Mouse (Mus musculus) CD8-positive naive resting alpha-beta T cell, adult 2 months (primary cell): ENCODE measurements around the gene Crhbp.

Experiments used
- DNase-seq, 2 experiments: peaks; one replicate each; pipeline ENCODE4 v3.0.0; 2022; ENCODE audit warnings: low read depth in 2 of 2, low spot score in 2 of 2

Gene Crhbp

DNA sequence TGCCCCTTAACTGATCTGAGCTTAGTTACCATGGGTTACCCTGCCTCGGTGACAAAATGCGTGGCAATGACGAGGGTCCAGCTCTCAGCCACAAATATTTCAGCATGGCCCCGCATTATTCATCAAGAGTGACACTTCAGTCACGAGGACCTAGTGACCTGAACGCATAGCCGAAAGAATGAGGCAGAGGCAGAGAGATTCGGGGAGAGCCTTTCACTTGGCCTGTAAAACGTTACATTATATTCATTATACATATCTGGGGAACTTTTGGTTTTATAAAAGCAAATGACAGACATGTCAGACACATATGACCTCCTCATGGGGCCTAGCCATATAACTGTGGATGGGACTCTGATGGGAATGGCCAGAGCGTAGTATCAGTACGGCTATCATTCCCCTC is at the start of gene Crhbp:
Crhbp (minus strand) TSS at position 101 of the 400 bp plus-strand sequence.
- no peak for DNase-seq

DNA sequence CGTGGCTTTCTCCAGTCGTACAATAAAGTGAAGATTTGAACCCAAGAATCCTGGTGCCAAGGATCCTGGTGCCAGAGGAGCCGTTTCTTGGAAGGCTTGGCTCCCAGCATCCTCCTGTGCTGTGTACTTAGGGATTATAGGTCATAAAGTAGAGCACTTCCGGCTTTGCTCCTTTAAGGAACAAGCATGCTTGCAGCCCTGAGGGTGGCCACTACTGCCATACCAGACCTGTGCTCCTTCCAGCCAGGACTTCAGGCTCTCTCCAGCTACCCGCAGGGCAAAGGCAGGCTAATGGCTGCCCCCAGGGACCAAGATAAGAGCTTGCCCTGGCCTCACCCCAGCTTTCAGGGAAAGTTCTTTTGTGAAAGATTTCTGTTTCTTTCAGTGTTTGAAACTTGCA is 48.6 kb upstream of the Crhbp start:
- no peak for DNase-seq

DNA sequence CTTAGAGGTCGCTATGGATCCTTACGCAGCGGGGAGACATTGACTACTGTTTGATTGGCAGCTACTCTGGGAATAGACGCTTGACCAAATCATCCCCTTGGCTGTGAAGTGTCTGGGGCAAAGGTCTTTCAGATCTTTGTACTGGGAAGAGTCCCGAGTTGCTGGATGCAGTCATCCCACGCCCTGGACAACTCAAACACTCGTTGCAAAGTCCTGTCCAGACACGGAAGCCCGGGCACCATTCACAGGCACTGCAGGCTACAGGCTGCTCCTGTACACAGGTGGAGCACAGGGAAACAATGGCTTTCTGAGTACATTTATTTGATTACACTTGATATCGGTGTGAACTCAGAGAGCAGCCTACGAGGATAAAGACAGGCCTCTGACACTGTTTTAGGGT is 46.6 kb upstream of the Crhbp start:
- DNase-seq = no peak

DNA sequence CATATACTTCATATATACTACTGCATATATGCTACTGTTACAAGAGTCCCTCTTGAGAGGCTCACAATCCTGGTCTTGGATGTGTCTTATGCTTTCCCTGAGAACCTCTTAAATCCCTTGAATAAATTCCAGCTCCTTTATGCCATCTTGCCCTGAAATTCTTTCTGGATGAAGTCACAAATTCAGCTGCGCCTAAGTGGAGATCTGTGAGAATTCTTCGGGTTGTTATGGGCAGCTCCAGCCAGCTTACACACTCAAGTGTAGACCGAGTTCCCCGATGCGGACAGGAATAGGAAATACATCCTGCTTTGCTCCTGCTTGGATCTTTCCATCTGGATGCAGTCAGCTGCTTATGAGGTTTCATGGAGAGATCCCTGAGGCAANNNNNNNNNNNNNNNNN is 39.9 kb upstream of the Crhbp start:
- DNase-seq = no peak

DNA sequence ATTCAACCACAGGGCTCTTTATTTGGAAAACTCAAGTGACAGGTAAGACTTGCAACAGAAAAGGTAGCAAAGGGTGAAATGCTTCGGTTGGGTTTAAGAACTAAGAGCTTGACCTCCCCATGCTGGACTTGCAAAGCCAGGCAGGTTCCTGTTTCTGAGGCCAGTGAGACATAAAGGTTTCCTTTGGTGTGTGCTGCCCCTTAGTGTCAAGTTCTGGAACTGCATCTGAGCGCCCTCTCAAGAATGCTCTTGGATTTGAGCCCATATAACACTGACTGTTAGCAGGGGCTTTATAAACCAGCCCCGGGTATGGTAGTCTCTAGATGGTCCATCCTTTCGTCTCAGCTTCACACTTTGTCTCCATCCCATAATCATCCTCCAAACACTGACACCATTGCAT is 36.7 kb upstream of the Crhbp start:
- peak; percentile 58 to 72 for DNase-seq

DNA sequence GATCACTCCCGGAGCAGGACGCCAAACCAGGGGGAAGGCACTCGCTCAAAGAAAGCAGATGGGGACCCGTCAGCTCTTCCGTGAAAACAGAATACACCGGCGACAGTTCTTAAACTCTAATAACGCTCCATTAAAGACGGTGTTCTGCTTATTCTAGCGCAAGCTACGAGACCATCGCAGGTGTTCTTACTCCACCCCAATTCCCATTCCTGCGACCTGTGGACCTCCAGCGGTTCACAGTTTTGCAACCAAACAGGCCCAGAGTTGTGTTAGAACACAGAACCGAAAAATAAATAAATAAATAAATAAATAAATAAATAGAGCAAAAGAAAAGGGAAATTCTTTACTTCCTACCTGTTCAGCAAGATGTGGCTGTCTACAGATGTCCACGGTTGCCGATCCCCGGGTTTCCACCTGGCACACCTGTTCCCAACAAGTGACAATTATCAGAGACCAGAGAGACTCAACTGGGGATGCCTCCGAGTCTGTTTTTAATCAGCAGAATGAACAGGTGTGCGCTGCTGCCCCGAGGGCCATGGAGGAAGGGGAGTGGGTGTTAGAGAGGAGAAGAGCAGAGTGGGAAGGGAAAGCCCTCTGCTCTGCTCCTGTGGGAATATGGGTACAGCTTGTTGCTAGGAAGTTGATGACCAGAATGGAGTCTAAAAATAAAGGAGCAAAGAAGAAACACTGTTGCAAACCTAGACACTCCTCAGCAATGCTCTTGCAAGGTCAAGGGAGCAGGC is 34.1 kb upstream of the Crhbp start, which contains the start of gene S100z:
S100z (minus strand) TSS at position 51 of the 743 bp plus-strand sequence.
- no peak for DNase-seq

DNA sequence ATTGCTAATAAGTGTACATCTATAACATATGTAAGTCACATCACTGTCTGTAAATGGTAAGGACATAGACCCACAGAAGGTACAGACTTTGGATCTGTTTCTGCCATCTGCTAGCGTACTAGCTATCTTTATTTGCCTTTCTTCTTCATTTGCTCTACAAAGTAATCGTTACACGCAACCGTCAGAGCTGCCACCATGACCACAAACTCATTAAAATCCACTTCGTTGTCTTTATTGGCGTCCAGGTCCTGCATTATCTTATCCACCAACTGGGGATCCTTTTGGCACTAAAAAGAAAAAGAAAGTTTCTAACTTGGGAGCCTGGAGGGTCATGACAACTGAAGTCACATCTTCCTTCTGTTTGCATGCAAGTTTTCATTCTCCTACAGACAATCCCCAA is 32.4 kb upstream of the Crhbp start:
- no peak for DNase-seq

DNA sequence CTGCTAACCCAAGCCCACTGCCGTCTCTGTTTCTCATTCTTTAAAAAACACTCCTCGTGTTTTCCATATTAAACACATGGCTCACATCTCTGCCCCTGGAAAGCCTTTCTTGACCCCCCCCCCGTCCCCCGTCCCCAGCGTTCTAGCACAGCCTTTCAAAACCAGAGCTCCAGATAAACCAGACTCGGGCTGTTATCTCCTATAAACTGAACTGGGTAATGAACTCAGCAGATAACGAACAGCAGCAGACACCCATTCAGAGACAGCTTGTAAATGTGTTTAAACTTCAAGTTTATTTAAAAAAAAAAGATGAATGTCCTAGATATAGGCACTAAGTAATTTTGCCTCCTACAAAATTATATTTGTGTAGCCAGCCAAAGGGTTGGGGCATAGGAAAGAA is 30.4 kb upstream of the Crhbp start:
- DNase-seq = no peak

DNA sequence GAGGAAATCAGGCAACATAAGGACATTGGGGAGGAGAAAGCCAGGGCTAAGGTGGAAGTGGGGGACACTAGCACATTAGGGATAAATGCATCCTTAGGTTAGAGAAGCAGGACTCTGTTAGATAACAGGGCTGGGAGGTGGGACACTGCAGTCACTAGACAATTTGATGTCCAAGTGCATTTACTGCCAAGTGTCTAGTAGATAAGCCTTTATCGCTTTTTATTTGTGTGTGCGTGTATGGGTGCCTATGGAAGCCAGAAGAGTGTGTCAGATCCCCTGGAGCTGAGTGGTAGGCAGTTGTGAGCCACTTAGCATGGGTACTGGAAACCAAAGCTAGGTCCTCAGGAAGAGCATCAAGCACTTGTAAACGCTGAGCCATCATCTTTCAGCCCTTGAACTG is 29.6 kb upstream of the Crhbp start:
- DNase-seq = no peak

DNA sequence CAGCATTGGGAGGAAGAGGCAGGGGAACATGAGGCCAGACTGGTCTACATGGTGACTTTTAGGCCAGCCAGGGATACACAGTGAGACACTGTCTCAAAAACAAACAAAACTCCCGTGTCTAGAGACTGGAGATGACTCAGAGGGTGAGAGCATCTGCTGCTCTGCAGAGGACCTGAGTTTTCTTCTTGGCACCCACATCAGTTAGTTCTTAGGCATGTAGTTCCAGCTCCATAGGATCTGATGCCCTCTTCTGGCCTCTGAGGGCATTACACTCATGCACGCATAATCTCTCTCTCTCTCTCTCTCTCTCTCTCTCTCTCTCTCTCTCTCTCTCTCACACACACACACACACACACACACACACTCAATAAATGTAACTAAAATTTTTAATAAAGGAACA is 26.2 kb upstream of the Crhbp start:
- DNase-seq = peak in 1 of 2 experiments; percentile 28

DNA sequence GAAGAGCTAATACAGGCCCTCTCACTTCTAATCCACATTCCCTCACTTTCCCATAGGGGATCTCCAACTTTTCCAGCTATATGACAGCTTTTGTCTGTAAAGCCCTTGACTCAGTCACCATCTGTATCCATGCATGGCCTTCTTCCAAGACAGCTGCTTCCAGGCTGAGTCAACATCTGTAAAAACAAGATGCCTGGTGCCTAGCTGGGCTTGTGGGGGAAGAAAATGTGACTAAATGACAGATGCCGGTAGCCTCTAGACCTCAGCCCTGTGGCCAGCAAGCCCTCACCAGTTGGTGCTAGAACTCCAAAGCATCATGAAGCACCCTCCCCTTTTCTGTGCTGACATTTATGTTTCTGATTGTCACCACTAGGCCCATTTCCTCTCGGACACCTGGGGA is 6.8 kb upstream of the Crhbp start:
- no peak for DNase-seq

DNA sequence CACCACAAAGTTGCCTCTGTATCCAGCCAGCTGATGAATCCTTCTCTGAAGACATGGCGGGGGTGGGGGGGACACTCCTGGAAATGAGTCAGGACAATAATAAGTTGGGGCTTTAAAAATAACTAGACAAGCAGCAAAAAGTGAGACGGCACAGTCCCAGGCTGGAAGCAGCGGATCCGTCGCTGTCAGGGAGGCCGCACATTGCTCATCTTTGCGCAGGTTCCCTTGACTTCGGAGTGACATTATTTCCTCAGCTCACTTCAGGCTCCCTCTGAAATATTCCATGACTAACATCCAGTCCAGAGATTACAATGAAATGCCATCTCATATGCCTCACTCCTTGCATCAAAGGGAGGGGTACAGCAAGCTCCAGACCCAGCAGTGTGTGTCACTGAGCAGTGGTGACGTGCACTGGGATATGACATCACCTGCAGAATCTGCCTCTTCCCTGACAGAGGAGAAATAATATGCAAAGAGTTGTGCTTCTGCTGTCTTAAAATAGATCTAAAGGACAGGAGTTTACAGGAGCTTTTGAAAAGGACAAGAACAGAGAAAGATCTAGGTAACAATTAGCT is 6.0 kb upstream of the Crhbp start:
- no peak for DNase-seq

DNA sequence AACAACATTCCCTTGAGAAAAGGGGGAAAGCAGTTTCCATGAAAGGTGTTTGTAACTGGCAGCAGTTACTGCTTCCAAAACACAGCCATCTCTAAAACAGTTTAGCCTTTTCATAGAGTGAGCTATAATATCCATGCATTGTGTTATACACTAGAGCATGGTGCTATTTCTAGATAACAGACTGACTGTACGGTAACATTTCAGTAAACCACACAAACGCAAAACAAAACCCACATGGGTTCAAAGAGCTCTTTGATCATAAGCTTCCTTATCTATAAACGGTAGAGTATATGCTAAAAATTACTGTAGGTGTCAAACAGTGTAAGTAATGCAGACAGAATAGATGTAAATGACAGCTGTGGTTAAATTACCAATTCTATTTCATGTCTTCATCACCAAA is 5.0 kb upstream of the Crhbp start:
- DNase-seq = no peak

DNA sequence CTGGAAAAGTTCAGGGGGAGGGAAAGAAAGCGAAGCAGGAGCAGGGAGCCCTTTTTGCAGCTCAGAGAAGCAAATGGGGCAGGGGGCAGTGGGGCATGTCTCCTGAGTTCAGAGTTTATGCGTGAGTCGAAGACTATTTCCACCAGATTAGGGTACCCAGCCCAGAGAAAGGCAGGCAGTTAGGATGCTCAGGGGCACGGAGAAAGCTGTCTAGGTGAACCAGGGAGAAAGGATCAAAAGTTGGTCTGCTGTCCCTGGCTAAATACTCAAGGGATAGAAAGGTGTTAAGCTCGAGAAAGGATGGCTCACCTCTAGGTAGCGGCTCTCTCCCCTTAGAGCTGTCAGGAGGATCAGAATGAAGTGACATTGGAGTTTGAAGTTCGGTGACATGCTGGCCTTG is 433 bp downstream of the Crhbp start:
- no peak for DNase-seq

DNA sequence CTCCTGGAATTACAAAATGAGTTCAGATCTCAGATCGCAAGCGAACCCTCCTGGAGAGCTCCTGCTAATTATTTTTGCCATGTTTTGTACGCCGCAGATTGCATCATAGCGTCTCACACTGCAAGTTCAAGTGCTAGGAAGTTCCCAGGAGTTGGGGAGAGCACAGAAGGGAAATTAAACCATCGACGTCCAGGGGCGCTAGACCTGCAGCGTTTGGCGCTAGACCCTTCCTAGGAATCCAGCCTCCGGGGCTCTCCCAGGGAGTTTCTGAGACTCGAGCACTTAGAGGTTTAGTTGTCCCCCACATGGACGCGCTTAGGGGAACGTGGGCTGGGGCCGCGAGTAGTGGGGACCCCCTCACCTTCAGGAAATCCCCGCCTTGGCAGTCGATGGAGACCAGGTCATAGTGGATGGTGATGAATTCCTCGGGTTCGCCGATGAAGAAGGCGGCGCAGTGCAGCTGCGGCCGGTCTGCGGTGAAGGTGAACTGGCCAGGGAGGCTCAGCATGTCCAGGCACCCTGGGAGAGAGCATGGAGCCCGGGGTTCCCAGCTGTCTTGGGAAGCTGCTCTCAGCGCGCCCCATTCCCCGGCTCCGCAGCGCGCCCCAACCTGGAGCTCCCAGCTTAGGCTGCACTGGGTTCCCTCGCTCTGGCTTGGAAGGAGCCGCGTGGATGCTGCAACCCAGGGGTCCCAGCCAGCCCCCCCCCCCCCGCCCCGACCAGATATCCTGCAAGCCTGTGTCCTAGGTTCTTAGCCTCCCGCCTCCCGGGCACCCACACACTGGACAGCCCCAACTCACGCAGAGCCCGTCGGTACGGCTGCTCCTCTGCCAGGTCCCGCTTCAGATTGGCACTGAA is 1.1 kb downstream of the Crhbp start:
- DNase-seq = no peak

DNA sequence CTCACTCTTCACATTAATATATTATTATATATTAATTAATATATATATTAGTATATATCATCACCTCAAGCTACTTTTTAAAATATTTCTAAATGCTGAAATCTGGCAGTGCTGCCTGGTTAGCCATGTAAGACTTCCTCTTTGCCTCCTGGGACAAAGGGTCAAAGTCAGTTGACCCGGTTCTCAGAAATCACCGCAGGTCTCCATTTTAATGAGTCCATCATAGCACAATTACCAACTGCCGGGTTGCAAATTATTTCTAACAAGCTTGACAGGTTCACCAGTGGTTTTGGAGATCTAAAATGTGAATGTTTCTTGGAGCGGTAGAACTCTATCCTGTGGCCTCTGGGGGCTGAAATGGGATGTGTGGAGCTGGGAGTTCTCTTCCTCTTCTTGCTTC is 1.8 kb downstream of the Crhbp start:
- no peak for DNase-seq

DNA sequence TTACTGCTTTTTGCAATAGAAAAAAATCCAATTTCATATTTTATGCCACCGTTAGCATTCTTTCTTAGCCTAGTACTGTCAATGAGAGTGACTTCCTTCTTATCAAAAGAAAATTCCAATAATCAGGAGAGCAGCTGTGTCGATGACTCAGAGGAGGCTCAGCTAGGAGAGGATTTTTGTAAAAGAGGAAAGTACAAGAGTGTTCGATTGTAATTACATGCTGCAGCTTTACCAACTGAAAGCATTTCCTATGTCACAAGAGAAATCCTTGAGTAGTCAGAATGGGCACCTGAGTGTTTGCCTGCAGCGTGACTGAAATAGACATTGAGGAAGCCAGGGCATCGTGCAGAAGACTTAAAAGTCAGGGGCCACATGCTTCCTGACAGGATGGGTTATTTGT is 5.2 kb downstream of the Crhbp start:
- no peak for DNase-seq

DNA sequence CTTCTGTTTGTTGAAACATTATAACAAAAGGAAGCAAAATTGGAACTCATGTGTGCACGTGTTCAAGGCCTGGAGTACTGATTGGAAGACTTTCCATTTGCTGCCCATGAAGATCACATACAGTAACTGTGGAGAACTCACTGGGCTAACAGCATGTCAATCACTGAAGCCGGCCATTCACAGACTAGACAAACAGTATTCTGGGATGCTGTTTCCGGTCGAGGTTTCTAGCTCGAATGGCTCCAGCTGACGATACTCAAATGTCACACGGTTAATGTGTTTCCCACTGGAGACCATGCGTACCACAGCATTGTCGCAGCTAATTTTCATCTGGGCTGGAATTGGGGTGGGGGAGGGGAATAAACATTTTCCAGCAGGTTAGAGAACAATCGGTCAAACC is 13.0 kb downstream of the Crhbp start:
- DNase-seq = no peak

DNA sequence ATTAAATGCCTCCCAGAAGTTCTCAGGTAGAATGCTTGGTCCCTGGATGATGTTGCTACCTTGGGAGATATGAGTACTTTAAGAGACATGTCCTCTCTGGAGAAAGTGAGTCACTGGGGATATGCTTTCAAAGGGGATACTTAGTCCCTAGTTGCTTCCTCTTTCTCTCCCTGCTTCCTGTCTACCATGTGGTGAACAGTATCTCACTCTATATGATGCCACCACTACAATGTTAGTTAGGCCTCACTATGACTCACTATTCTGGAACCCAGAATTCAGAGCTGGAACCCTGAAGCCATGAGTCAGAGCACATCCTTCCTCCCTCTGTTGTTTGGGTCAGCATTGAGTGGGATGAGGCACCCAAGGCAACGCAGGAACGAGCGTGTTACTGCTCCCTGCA is 17.2 kb downstream of the Crhbp start:
- no peak for DNase-seq

DNA sequence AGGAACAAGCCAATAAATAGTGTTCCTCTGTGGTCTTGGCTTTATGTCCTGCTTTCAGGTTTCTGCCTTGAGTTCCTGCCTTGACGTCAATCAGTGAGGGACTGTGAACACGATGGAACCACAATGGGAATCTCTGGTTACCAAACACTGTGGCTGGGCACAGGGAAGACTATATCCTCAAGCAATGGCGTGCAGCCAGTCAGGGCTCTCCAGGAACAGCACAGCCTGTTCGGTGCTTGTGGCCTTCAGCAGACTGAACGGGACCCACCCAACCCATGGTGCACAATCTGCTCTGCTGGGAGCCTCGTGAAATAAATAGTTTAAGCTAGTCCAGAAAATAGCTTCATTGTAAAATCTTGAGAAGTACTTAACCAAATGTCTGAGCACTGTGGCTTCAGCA is 18.3 kb downstream of the Crhbp start:
- no peak for DNase-seq

DNA sequence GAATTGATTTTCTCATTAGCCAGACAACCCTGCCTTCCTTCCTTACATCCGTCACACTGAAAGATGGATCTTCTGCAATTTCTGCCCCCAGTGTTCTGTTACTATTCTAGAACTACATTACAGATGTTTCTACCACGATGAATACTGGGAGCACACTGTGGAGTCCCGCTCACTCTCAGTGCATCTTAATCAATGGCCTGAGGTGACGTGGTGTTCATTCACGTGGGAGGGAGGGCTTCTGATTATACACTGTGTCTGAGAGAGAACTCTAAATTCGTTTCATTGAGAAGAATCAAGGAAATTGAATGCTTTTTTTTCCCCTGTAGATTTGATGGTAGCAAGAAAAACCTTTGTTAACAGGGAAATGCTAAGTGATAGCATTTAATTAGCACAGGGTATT is 19.2 kb downstream of the Crhbp start:
- no peak for DNase-seq

DNA sequence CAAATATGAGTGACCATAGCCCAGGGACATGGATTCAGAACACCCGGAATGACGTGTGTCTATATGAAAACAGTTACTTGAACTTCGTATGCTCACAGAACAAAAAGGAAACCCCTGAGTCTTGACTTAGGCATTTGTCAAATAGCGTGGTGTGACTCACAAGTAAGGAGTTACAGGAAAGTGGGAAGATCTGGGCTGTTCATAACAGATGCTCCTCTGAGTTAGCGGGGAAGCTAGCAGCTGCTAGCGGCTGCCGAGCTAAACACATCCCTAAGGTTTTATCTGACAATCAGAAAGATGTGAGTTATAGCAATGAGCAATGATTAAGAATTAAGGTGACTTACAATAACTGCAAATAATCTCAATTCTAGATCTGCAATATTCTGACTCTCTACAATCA is 19.8 kb downstream of the Crhbp start:
- DNase-seq = no peak
